Mouse (Mus musculus): ENCODE data around the gene Stk39. TPM values are rescaled to one million over a fixed set of nuclear protein-coding genes. Genes with fewer than 3 reads are reported as not detected.

Stk39 gene
- polyA plus RNA-seq, 1 experiment from 2014 or later = 13.1 TPM

Other genes with a start within 250 kb of the Stk39 start
- gene 4933409G03Rik, start 110.1 kb upstream of the Stk39 start, polyA plus RNA-seq (2015; fragmentation: Nextera tagmentation; extraction: Ambion mirVana) = not detected in 2 replicates
- not detected in 2 replicates for gene 4932414N04Rik, start 184.2 kb upstream of the Stk39 start, polyA plus RNA-seq (2015; fragmentation: Nextera tagmentation; extraction: Ambion mirVana)